Mouse (Mus musculus): ENCODE measurements at regions not wholly inside any gene's neighbourhood (a gene's known extent, or its start where the extent isn't known, plus 50 kb on each side); places are given as distances from the start of the nearest gene placed in this dataset.

DNA sequence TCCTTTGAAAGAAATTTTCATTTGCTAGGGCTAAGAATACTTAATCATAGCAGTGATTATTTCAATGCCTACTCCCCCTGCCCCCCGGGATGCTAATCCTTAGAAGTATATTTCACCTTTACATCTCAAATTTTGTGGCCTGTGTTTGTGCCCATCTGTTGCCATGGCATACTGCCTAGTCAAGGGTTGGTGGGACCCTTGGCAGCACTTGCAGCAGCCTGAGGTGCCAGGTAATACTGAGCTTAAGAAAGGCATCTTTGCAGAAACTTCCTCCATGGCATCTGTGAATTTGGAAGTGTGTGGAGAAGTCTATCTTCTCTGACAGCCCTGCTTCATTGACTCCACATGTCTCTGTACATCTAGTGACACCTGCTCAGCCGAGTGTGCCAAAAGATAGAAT is 1257.5 kb downstream of the Pcdh7 start:
- Histone ChIP-seq H3K27ac (replicated peaks) (no peak overlapping the region), H3K9me3 (ENCODE audit: control insufficient read depth, low read length) (no peaks in the 10 kb centered on the region), H3K9ac (ENCODE audit: low read length) (no peak overlapping the region), H3K4me2 (replicated peaks; ENCODE audit: low read depth) (no peak overlapping the region), H3K4me3 (ENCODE audit: low read depth, low read length) (no peak overlapping the region), H3K4me1 (replicated peaks; ENCODE audit: control insufficient read depth, insufficient read depth) (no peaks in the 10 kb centered on the region), H3K27me3 (ENCODE audit: control insufficient read depth, insufficient read depth, low read length) (no peaks in the 10 kb centered on the region), H3K36me3 (ENCODE audit: control insufficient read depth, insufficient read depth, low read length) (no peaks in the 10 kb centered on the region)
- DNase-seq (ENCODE audit: low spot score): no peak
- no peak for TF ChIP-seq CTCF (IDR thresholded peaks at IDR 0.05; ENCODE audit: low read depth)
- TF ChIP-seq EP300 (optimal IDR thresholded peaks at IDR 0.05): no peak
- ATAC-seq (ENCODE audit: low FRiP score, low TSS enrichment): no peak
- 67% methylated on average over 2 of the region's 2 CpGs for WGBS

DNA sequence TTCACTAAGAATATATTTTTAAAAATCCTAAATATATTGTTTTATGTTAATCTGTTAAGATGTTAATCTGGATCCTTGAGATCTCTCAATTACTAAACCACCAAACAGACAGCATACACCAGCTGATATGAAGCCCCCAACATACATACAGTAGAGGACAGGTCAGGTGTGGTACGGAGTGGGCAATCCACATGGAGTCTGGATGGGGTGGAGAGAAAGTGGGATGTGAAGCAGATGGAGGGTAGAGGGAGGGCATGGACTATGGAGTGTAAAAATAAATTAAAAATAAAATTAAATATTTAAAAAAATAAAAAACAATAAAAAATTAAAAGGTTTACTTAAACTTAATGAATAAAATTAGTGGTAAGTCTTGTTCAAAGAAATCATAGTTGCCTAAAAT is 1270.0 kb downstream of the Pcdh7 start:
- no peak for DNase-seq (ENCODE audit: low spot score)
- Histone ChIP-seq H3K9ac (ENCODE audit: low read length) (no peak overlapping the region), H3K9me3 (ENCODE audit: control insufficient read depth, low read length) (no peaks in the 10 kb centered on the region), H3K4me2 (replicated peaks; ENCODE audit: low read depth) (no peak overlapping the region), H3K27me3 (ENCODE audit: control insufficient read depth, insufficient read depth, low read length) (no peaks in the 10 kb centered on the region), H3K36me3 (ENCODE audit: control insufficient read depth, insufficient read depth, low read length) (no peaks in the 10 kb centered on the region), H3K4me3 (ENCODE audit: low read depth, low read length) (no peak overlapping the region), H3K4me1 (replicated peaks; ENCODE audit: control insufficient read depth, insufficient read depth) (no peaks in the 10 kb centered on the region), H3K27ac (replicated peaks) (no peak overlapping the region)
- ATAC-seq (ENCODE audit: low FRiP score, low TSS enrichment): no peak
- 84% methylated on average over 1 of the region's 1 CpGs for whole genome bisulfite sequencing
- TF ChIP-seq CTCF (IDR thresholded peaks at IDR 0.05; ENCODE audit: low read depth) (no peak), EP300 (optimal IDR thresholded peaks at IDR 0.05) (no peak)
